Mouse (Mus musculus): ENCODE results near the gene Ikzf1.

- TF ChIP-seq CTCF (IDR thresholded peaks at IDR 0.05; ENCODE audit: control insufficient read depth, insufficient read depth, insufficient replicate concordance, low read depth, low read length) (no peak), POLR2A (IDR thresholded peaks at IDR 0.05; ENCODE audit: control insufficient read depth, low read depth, low read length) (no peak)
Measured at GRCm38 (mm10) chr11:11692558-11693166, 7.9 kb downstream of the Ikzf1 start.

All from testis, adult 2 months (tissue).